Mouse (Mus musculus) liver, embryonic 14.5 days (tissue): ENCODE data around the gene Sarm1.

ENCODE experiments used
- CTCF ChIP-seq: IDR thresholded peaks from 2 replicates; pipeline ENCODE4 v1.5.1; 2016; ENCODE audit warnings: antibody characterized with exemption, low read depth, control low read depth
- EP300 ChIP-seq: IDR thresholded peaks from 2 replicates; pipeline ENCODE4 v1.6.1; 2016; ENCODE audit warnings: antibody characterized with exemption, low read depth

- no peak for TF ChIP-seq CTCF
- TF ChIP-seq EP300, result no peak
These were observed 3.2 kb upstream of the Sarm1 start for GRCm38 (mm10) chr11:78500623-78501202.
